Mouse (Mus musculus): Measurements from ENCODE around the gene Gm20605.

Gm20605 gene

DNA sequence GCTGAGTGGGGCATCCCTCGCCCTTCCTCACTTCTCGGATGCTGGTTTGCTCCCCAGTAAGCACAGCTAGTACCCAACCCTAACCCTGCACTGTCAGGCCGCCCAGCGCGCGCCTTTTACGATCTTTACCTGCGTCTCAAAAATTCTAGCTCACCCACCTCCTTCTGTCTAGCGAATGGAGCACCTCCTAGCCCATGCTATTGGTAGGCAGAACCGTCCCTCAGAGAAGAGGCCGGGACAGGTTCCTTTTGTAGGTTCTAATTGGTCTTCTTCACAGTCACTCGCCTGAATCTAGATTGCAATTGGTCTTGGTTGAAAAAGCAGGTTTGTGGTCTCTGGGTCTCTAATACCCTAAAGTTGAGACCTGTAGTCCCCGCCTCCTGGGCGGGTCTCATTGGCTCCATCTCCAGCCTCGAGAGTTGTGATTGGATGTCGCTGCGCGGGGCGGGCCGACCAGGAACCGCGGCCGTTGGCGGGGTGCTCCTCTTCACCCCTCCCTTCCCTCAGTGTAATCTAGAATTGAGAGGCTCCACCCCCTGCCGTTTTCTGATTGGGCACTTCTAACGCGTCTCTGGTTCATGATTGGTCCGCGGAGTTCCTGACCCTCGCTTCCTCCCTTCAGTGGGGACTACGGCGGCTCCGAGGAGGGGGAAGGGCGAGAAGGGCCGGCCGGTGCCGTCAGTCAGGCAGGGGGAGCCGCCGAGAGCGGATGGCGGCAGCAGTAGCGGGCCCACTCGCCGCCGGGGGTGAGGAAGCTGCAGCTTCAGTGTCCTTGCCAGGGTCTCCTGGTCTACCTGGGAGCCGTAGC lies at the start of gene Gm20605, which contains the start of the genes Fbxo24 and Lrch4:
Gm20605 (plus strand) TSS at position 678 of the 808 bp plus-strand sequence.
Fbxo24 (minus strand) TSS at position 505 of the 808 bp plus-strand sequence.
Lrch4 (plus strand) TSS at position 624 of the 808 bp plus-strand sequence.
- DNase-seq (ENCODE audit: low spot score), result peak; percentile 99

- no peak for DNase-seq (ENCODE audit: low spot score)
Observed at GRCm38 (mm10) chr5:137580246-137580645, 48.7 kb upstream of the Gm20605 start.

GRCm38 (mm10) chr5:137582702-137583101 lies 46.3 kb upstream of the Gm20605 start:
- DNase-seq (ENCODE audit: low spot score), result no peak

GRCm38 (mm10) chr5:137583670-137584169 lies 45.3 kb upstream of the Gm20605 start:
- DNase-seq (ENCODE audit: low spot score), result no peak

GRCm38 (mm10) chr5:137584976-137585375 lies 44.0 kb upstream of the Gm20605 start:
- peak; percentile 62 for DNase-seq (ENCODE audit: low spot score)

DNA sequence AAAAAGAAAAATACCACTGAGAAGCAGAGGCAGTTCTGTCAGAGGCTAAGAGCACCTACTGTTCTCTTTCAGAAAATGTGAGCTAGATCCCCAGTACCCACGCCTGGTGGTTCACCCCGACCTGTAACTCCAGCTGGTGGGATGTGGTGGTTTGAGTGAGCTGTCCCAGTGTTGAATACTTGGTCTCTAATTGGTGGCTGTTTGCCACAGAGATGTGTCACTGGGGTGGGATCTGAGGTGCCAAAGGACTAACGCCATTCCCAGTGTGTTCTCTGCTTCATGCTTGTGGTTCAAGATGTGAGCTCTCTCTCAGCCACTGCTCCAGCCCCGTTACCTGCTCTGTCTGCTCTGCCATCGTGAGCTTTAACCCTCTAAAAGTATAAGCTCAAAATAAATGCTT lies 38.5 kb upstream of the Gm20605 start:
- DNase-seq (ENCODE audit: low spot score), result no peak

GRCm38 (mm10) chr5:137595921-137596320 lies 33.1 kb upstream of the Gm20605 start:
- DNase-seq (ENCODE audit: low spot score), result no peak

GRCm38 (mm10) chr5:137596601-137597261 lies 32.2 kb upstream of the Gm20605 start:
- DNase-seq (ENCODE audit: low spot score), result no peak

DNA sequence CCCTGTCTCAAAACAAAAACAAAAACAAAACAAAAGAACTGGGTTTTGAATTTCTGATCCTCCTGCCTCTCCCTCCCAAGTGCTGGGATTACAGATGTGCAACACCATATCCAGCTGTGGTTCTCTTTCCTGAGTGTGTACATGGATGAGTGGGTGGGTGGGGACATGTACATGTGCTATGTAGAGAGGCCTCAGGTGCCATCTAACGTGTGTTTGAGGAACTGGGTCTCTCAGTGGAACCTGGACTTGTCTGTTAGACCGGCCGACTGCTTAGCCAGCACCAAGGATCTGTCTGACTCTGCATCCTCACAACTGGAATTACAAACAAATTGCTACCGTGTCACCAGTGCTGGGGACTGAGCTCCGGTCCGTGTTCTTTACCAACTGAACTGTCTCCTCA lies 31.4 kb upstream of the Gm20605 start:
- DNase-seq (ENCODE audit: low spot score), result no peak

DNA sequence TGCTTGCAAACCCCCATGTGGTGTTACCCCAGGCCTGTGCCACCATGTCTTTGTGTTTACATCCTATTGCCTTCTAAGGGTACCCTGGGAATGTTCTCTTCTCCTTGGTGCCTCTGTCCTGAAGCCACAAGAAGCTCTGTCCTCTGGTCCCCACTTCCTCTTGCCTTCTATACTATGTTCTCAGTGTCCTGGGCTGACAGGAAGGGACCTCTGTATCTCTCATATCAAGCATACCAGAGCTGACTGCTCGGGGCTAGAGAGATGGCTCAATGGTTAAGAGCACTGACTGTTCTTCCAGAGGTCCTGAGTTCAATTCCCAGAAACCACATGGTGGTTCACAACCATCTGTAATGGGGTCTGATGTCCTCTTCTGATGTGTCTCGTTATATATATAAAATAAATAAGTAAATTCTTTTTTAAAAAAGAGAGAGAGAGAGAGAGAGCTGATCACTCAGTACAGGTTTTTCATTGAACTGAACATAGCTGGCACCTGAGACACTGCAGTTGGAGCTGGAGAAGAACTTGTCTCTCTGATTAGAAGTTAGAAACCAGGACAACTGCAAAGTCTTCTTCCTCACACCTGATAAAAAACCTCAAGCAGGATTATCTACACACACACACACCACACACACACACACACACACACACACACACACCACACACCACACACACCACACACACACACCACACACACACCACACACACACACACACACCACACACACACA lies 30.7 kb upstream of the Gm20605 start:
- DNase-seq (ENCODE audit: low spot score), result no peak

DNA sequence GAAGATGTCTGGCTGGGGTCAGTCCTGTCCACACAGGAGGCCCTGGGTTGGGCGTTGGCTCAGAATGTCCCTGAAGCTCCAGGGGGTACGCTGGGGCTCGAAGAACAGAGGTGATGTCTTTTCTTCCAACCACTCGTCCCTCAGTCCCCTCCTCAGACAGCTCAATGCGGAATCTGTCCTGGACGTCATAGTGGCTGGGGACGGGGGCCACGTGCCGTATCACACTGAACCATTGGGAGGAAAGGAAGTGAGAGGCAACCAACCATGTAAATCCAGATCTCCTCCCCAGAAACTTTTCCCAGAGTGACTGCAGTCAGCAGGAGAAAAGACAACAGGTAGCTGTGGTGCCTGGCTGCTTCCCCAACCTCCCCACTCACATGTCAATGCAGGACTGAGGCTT lies 29.4 kb upstream of the Gm20605 start:
- no peak for DNase-seq (ENCODE audit: low spot score)

DNA sequence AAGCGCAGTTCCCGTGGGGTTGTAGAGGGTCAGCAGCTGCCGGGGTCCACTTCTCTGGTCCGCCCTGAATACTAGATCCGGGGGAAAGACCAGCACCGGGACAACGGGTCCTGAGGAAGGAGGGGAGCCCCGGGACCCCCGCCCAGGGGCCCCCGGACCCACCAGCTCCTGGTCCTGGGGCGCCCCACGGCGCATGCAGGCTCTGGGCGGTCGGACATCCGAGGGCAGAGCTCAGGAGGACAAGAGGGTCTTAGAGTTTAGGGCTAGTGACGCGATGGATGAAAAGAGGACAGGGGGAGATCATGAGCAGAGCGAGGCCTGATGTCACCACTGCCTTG lies 28.7 kb upstream of the Gm20605 start:
- no peak for DNase-seq (ENCODE audit: low spot score)

- peak; percentile 98 for DNase-seq (ENCODE audit: low spot score)
Observed at GRCm38 (mm10) chr5:137600619-137601364, 28.2 kb upstream of the Gm20605 start, which contains the start of gene Mospd3. Mospd3 (minus strand) TSS chr5:137601058.

- no peak for DNase-seq (ENCODE audit: low spot score)
Observed at GRCm38 (mm10) chr5:137601365-137601729, 27.6 kb upstream of the Gm20605 start.

DNA sequence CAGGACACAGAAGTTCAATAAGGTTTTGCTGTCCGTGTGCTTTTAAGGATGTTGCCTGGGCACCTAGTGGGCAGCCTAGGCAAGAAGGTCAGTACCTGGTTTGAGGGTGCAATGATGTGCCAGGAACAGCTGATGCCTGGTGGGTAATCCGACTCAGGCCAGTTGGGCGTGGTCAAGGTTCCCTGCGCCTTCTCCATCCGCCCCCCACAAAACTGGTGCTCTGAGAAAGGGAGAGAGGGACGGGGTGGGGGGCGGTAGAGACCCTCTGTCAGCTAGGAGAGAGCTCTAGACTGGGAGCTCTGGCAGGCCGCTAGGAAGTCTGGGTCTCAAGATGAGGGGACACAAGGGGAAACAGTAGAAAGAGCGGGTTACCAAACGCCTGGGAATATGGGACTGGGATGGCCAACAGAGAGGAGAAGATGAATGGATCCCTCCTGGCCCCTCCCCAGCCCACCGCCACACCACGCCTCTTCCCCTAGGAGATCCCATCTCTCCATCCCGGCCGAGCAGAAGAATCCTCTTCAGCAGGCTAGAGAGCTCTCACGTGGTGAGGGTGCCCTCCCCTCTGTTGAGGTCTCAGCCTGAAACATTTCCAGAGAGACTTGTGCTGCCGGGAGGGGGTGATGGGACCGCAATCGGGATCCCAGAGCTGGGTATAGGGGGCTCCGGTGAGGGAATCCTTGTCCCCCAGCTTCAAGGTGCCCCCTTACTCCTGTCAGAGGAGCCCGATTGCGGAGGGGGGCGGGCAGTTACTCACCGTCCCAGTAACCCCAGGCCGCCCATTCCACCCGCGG lies 20.9 kb upstream of the Gm20605 start:
- no peak for DNase-seq (ENCODE audit: low spot score)

- DNase-seq (ENCODE audit: low spot score), result no peak
Observed at GRCm38 (mm10) chr5:137608654-137609190, 20.3 kb upstream of the Gm20605 start.

DNA sequence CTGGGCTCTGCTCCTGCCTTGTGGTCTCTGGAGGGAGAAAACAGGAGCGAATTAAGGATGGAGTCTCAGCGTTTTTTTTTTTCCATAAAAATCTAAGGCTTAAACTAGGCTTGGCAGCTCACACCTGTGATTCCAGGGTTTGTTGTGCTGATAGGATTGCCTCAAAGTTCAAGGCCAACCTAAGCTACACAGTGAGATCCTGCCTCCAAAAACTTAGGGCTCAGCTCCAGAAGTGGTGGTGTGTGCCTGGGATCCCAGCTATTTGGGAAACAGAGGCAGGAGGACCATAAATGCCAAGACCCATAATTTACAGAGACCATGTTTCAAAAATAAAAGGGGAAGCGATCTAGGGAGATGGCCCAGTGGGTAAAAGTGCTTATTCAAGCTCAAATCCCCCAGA lies 19.7 kb upstream of the Gm20605 start:
- no peak for DNase-seq (ENCODE audit: low spot score)

DNA sequence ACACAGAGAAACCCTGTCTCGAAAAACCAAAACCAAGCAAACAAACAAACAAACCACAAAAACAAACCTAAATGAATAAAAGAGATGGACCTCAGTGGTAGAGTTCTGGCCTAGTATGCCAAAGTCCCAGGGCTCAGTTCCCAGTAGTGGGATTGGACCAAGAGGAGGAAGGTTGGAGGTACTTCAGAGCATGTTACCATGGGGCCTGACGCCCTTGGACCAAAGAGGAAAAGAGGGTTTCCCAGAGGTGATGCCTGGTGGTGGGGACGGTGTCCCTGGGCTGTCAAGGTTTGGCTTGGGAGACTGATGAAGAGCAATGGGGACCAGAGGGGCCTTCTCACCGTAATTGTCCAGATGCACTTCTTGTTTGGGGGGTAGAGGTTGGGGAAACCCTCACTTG lies 18.9 kb upstream of the Gm20605 start:
- DNase-seq (ENCODE audit: low spot score), result no peak

DNA sequence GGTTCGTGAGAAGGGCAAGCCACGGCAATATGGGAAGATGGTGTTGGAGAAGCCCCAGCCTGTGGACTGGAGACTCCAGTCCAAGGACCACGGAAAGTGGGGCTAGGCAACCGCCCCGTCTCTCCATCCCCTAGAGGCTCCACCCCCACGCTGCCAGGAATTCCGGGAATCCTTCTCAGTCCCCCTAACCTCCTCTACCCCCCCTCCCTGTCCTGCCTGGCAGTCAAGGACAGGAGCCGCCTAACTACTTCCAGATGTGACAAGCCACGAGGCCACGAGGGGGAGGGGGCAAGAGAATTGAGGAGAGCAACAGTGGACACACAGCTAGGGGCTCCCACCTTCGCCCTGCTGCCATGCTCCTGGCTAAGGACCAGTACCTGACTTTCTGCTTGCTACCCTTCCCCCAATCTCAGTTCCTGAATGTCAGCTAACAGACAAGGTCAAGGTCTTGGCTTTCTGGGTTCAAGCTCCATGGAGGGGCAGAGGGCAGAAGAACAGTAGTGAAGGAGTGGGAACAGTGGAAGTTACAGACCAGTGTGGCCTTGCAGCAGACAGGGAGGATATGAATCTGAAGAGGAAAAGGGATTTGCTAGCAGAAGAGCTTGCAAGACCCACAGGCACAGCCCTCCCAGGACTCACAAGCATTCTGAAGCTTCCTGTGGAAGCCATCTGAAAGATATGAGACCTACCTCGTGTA lies 18.3 kb upstream of the Gm20605 start:
- DNase-seq (ENCODE audit: low spot score), result no peak

DNA sequence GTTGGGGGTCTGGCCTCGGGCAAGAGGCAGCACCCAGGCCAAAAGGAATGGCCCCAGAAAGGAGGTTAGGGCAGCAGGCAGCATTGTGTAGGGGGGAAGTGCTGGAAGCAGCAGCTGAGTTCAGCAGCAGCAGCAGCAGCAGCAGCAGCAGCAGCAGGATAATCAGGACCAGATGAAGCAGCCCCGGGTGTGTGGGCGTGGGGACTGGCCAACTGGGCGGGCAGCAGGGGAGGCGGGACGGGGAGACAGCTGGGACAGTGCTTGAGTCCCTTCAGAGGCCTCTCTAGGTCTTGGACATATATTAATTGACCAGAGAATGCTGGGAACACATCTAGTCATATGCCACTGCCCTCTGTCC lies 17.8 kb upstream of the Gm20605 start:
- no peak for DNase-seq (ENCODE audit: low spot score)

All from layer of hippocampus, adult 9-10 months (tissue).